Mouse (Mus musculus) heart, adult 9 months (tissue): ENCODE results near the gene Gm20431.
A peak's percentile ranks its signal among the peaks of the same experiment; 100 is the strongest.

Experiments used
- DNase-seq, 2 experiments: peaks; one replicate each; pipeline ENCODE4 v3.0.0; 2022; ENCODE audit warnings: low spot score in 2 of 2

Gm20431 gene

GRCm38 (mm10) chr2:167688498-167689451 lies 27.5 kb upstream of the Gm20431 start, which contains the start of gene Cebpb:
Cebpb (plus strand) TSS chr2:167688915.
- peak; percentile 91 to 93 for DNase-seq

DNA sequence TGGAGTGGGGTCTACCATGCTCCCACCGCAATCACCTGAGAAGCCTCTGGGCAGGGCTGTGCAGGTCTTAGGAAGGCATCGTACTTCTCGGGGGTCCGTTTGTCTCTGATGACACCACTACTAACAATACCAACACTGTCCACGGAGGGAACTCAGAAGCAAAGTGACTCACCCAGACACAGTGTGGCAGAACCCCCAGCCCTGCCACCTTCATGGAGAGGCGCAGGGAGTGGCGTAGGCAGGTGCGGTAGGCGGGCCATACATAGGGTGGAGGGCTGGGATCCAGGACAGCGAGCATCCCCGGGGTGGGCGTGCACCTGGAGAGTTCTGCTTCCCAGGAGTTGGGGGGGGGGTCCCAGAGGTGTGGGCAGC lies 26.8 kb upstream of the Gm20431 start:
- DNase-seq: peak in 1 of 2 experiments; percentile 44

- DNase-seq: peak in 1 of 2 experiments; percentile 48
Observed at GRCm38 (mm10) chr2:167687651-167688101, 26.4 kb upstream of the Gm20431 start.

- DNase-seq: no peak
Observed at GRCm38 (mm10) chr2:167687250-167687586, 25.9 kb upstream of the Gm20431 start.

DNA sequence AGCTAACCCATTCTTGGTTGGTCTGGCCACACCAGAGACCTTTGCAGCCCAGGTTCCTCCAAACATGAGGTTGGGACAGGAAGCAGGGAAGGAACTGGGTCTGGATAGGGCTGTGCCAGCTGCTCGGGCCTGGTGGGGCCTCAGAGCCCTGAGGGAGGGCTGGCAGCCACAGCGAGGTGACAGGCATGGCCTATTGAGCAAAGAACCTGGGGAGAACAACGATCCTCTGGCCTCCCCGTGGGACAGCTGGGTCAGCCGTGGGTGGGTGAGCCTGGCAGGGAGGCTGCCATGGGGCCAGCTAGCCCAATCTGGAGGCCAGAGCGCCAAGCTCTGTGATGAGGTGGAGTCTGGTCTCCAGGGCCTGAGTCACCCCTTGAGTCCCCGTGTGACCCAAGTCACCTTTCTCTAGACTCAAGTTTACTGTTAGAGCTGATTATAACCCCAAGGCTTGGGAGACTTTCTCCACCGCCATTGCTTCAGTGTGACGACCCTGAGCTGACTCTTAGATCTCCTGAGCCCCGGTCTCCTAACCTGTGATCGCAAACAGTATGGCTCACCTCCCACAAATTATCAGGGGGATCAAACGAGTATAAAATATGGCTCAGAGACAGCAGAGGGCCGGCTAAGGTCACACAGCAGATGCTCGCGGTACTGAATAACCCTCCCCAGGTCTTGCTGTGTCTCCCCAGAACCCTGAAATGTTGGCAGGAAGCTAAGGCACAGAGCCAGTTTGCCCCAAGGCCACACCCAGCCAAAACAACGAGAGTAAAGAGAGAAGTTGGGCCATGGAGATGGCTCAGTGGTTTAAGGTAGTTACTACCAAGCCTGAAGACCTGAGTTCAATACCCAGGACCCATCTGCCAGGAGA lies 25.3 kb upstream of the Gm20431 start:
- no peak for DNase-seq

GRCm38 (mm10) chr2:167685865-167686264 lies 24.6 kb upstream of the Gm20431 start:
- no peak for DNase-seq

DNA sequence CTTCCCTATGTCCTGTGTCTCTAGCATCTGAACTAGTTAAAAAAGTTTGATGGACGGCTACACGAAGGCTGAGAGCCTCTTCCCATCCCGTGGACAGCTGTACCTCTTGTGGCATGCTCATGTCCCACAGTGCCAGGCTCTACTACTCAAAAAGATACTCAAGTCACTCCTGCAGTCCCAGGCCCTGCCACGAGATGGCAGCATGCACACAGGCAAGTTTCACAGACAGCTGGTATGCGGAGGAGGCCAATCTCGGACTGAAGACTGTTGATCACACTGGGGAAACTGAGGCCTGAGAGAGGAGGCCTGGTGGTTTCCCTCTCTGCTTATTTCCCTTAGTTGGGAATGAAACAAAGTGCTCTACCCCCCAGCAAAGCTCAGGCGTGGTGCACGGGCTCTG lies 23.8 kb upstream of the Gm20431 start:
- peak; percentile 81 to 94 for DNase-seq

- no peak for DNase-seq
Observed at GRCm38 (mm10) chr2:167683721-167684120, 22.4 kb upstream of the Gm20431 start.

DNA sequence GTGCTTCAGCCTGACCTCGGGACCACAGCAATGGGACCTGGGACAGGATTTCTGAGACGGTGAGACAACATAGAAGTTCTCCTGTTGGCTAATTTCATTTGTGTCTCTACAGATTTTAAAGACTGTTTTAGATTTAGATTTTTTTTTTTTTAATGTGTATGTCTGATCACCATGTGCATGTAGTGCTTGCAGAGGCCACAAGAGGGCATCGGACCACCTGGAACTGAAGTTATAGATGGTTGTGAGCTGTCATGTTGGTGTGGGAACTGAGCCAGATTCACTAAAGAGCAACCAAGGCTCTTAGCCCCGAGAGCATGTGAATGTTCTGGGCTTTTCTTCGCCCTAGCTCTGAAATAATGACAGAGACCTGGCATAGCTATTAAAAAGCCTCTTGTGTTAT lies 19.4 kb upstream of the Gm20431 start:
- no peak for DNase-seq

DNA sequence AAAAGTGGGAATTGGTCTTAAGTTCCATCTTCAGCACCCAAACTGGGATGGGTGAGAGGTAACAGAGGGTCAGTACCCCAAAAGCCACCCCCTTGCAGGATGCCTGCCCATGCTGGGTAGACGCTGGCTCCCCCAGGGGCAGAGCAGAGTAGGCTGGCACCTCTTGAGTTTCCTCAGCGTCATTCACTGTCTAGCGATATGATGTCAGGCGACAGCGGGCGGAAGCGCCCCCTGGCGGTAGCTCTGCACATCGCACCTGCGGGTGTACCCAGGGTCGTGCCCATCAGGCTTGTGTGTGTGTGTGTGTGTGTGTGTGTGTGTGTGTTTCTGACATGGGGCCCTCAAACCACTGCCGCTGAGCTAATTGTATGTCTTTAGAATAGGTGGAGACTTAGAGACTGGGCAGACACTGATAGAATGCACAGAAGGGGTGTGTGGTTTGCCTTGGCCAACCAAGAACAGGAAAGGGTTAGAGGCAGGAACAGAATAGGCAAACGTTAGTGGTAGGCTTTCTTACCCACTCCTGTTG lies 18.7 kb upstream of the Gm20431 start:
- peak; percentile 71 to 75 for DNase-seq

DNA sequence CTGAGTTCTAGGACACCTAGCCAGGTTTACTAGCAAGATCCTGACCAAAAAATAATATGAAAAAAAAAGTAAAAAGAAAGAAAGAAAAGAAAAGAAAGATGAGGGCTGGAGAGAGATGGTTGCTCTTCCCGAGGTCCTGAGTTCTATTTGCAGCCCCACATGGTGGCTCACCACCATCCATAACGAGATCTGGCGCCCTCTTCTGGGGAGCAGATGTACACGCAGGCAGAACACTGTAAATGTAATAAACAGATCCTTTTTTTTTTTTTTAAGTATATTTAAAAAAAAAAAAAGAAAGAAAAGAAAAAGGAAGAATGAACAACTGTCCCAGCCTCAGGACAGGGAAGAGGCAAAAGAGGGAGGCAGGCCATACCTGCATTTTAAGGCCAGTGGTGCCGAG lies 17.3 kb upstream of the Gm20431 start:
- no peak for DNase-seq

- DNase-seq: no peak
Observed at GRCm38 (mm10) chr2:167675120-167675909, 14.0 kb upstream of the Gm20431 start.

- DNase-seq: no peak
Observed at GRCm38 (mm10) chr2:167672212-167672685, 11.0 kb upstream of the Gm20431 start.

- peak in 1 of 2 experiments; percentile 54 for DNase-seq
Observed at GRCm38 (mm10) chr2:167671101-167671633, 9.9 kb upstream of the Gm20431 start.

DNA sequence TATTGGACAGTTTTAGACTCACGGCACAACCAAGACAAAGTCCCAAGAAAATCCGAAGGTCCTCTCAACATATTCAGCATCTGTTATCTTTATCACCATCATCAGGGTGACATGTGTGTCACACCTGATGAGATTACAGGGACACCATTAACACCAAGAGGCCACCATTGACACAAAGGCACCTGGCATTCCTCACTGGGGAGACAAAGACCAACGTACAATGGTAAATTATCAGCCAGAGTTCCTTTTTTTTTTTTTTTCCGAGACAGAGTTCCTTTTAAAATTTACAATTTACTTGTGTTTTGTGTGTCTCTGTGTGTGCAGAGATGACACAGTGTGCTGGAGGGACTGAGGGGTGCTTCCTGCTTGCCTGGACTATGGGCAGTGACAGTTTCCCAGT lies 8.1 kb upstream of the Gm20431 start:
- DNase-seq: no peak

GRCm38 (mm10) chr2:167668426-167668825 lies 7.1 kb upstream of the Gm20431 start:
- no peak for DNase-seq

DNA sequence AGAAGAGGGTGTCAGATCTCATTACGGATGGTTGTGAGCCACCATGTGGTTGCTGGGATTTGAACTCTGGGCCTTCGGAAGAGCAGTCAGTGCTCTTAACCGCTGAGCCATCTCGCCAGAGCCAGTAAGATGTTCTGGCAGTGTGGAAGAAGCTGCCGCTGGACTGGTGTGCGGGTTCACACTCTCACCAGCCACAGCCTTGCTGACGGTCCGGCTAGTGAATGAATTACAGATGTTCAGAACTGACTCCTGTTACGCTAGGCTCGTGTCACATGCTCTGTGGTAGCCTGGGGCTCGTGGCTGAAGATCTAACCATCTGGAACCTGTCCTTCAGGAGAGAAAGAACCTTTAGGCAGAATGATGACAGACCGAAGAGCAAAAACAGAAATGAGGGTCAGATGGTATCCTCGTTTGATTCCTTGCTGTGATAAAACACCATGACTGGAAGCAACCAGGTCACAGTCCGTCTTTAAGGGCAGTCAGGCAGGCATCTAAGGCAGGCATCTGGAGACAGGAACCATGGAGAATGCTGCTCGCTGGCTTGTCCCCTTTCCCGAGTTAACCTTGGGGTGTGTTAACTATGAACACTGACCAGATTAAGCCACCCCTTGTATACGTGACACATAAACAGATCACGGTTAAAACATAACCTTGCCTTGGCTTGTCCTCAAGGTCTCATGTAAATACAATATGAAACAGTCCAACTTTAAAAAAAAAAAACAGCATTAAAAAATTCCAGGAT lies 4.8 kb upstream of the Gm20431 start:
- DNase-seq: no peak

GRCm38 (mm10) chr2:167662713-167663112 lies 1.4 kb upstream of the Gm20431 start:
- no peak for DNase-seq

GRCm38 (mm10) chr2:167660611-167660971 lies 705 bp downstream of the Gm20431 start:
- DNase-seq: peak in 1 of 2 experiments; percentile 24
